Mouse (Mus musculus) hindbrain, embryonic 11.5 days (tissue): Measurements from ENCODE around the gene Mrpl36. TPM values are rescaled to one million over a fixed set of nuclear protein-coding genes. Genes with fewer than 3 reads are reported as not detected.

Experiments
- ATAC-seq: fragments of 200-750 bp; cut with Nextera tagmentation; 2 replicates; pipeline ENCODE4 v1.8.0; 2017; ENCODE audit warnings: mild to moderate bottlenecking, moderate TSS enrichment, moderate library complexity; ENCODE audit not compliant: low FRiP score
- DNase-seq: peaks from one replicate; pipeline ENCODE4 v3.0.0-alpha.2; 2015; ENCODE audit warnings: low spot score
- H3K27ac ChIP-seq: fragments of 300-500 bp; sonication (generic); 2 replicates; pipeline ENCODE4 v1.5.1; 2014; ENCODE audit warnings: mild to moderate bottlenecking, low read depth, low read length
- H3K27me3 ChIP-seq: fragments of 300-500 bp; sonication (generic); 2 replicates; pipeline ENCODE4 v1.6.1; 2014; ENCODE audit warnings: mild to moderate bottlenecking, low read length, moderate library complexity, mixed read lengths; ENCODE audit not compliant: control insufficient read depth, insufficient read depth
- H3K36me3 ChIP-seq: fragments of 300-500 bp; sonication (generic); 2 replicates; pipeline ENCODE4 v1.6.1; 2014; ENCODE audit warnings: mild to moderate bottlenecking, low read length, moderate library complexity, mixed read lengths; ENCODE audit not compliant: control insufficient read depth, insufficient read depth
- H3K4me1 ChIP-seq: fragments of 300-500 bp; sonication (generic); replicated peaks from 2 replicates; pipeline ENCODE4 v1.6.1; 2014; ENCODE audit warnings: low read length, mixed read lengths; ENCODE audit not compliant: control insufficient read depth, insufficient read depth
- H3K4me2 ChIP-seq: fragments of 300-500 bp; sonication (generic); replicated peaks from 2 replicates; pipeline ENCODE4 v1.6.1; 2014; ENCODE audit warnings: mild to moderate bottlenecking, low read depth, low read length
- H3K4me3 ChIP-seq: fragments of 300-500 bp; sonication (generic); 2 replicates; pipeline ENCODE4 v1.5.1; 2014; ENCODE audit warnings: low read depth, low read length
- H3K9ac ChIP-seq: fragments of 300-500 bp; sonication (generic); 2 replicates; pipeline ENCODE4 v1.6.1; 2014; ENCODE audit warnings: low read depth, low read length
- H3K9me3 ChIP-seq: fragments of 300-500 bp; sonication (generic); 2 replicates; pipeline ENCODE4 v1.6.1; 2016; ENCODE audit warnings: low read length; ENCODE audit not compliant: control insufficient read depth
- WGBS: fragments of 180-500 bp; shearing (Covaris S2); extraction: QIAGEN DNeasy Blood & Tissue Kit; methylation state at CpG from one replicate; pipeline ENCODE4 v1.1.7; 2014; 5-methylcytosine and 5-hydroxymethylcytosine counted together
- polyA plus RNA-seq: library from polyadenylated mRNA; unstranded; fragments of >200 nt; fragmentation: Nextera tagmentation; extraction: Ambion mirVana; gene quantifications from 2 replicates; pipeline ENCODE4 v1.2.1, GENCODE M21; 2014

The Mrpl36 gene
- polyA plus RNA-seq, 1 experiment from 2014 or later = 125 TPM

- Histone ChIP-seq H3K36me3 (no peaks in the 10 kb centered on the region), H3K9ac (no peak overlapping the region), H3K4me3 (no peak overlapping the region), H3K27me3 (no peaks in the 10 kb centered on the region), H3K4me2 (no peak overlapping the region), H3K27ac (no peak overlapping the region), H3K4me1 (no peaks in the 10 kb centered on the region), H3K9me3 (no peaks in the 10 kb centered on the region)
- ATAC-seq = no peak
- no peak for DNase-seq
These were observed 24.2 kb downstream of the Mrpl36 start for GRCm38 (mm10) chr13:73352491-73352890.

GRCm38 (mm10) chr13:73357106-73357505 is 28.8 kb downstream of the Mrpl36 start:
- Histone ChIP-seq H3K4me2 (no peak overlapping the region), H3K9ac (no peak overlapping the region), H3K4me1 (no peaks in the 10 kb centered on the region), H3K27me3 (no peaks in the 10 kb centered on the region), H3K9me3 (no peaks in the 10 kb centered on the region), H3K36me3 (no peaks in the 10 kb centered on the region), H3K4me3 (no peak overlapping the region), H3K27ac (no peak overlapping the region)
- 87% methylated on average over 3 of the region's 3 CpGs for WGBS
- DNase-seq (no peak), ATAC-seq (no peak)

- H3K27ac ChIP-seq = no peak overlapping the region
- no peak overlapping the region for H3K4me3 ChIP-seq
- ATAC-seq = no peak
- no peaks in the 10 kb centered on the region for H3K4me1 ChIP-seq
- H3K4me2 ChIP-seq = no peak overlapping the region
- H3K9ac ChIP-seq = no peak overlapping the region
- H3K9me3 ChIP-seq = no peaks in the 10 kb centered on the region
- H3K27me3 ChIP-seq = no peaks in the 10 kb centered on the region
- no peak for DNase-seq
- 82% methylated on average over 4 of the region's 4 CpGs for WGBS
- H3K36me3 ChIP-seq = no peaks in the 10 kb centered on the region
These were observed 45.1 kb downstream of the Mrpl36 start for GRCm38 (mm10) chr13:73373367-73373766.

GRCm38 (mm10) chr13:73374612-73375011 is 46.3 kb downstream of the Mrpl36 start:
- 76% methylated on average over 2 of the region's 2 CpGs for WGBS
- H3K4me1 ChIP-seq = no peaks in the 10 kb centered on the region
- no peaks in the 10 kb centered on the region for H3K27me3 ChIP-seq
- H3K36me3 ChIP-seq = no peaks in the 10 kb centered on the region
- no peak overlapping the region for H3K4me3 ChIP-seq
- no peak overlapping the region for H3K4me2 ChIP-seq
- no peaks in the 10 kb centered on the region for H3K9me3 ChIP-seq
- no peak for ATAC-seq
- no peak overlapping the region for H3K27ac ChIP-seq
- DNase-seq = no peak
- no peak overlapping the region for H3K9ac ChIP-seq

GRCm38 (mm10) chr13:73377637-73378036 is 49.3 kb downstream of the Mrpl36 start:
- Histone ChIP-seq H3K27ac (no peak overlapping the region; the same call in 1 of the 2 replicates), H3K4me3 (no peak overlapping the region), H3K36me3 (no peaks in the 10 kb centered on the region), H3K9ac (no peak overlapping the region), H3K9me3 (no peaks in the 10 kb centered on the region), H3K27me3 (no peaks in the 10 kb centered on the region), H3K4me1 (no peaks in the 10 kb centered on the region), H3K4me2 (no peak overlapping the region)
- 87% methylated on average over 9 of the region's 9 CpGs for WGBS
- ATAC-seq (no peak), DNase-seq (no peak)

Other genes with a start within 250 kb of the Mrpl36 start
- gene Irx4, start 68.0 kb upstream of the Mrpl36 start, polyA plus RNA-seq = 3.9 and 4.1 TPM in 2 replicates
- gene Ndufs6, start within 50 bp of the Mrpl36 start, polyA plus RNA-seq = 311 and 321 TPM in 2 replicates
- gene Lpcat1, start 138.7 kb downstream of the Mrpl36 start, polyA plus RNA-seq = 51.2 and 51.5 TPM in 2 replicates
- 0.36 TPM in 1 of 2 replicates, not detected in the other for gene Slc6a3, start 208.2 kb downstream of the Mrpl36 start, polyA plus RNA-seq